Mouse (Mus musculus) kidney, postnatal 0 days (tissue): Measurements from ENCODE around the gene Cyren. TPM values are rescaled to one million over a fixed set of nuclear protein-coding genes. Genes with fewer than 3 reads are reported as not detected.

ENCODE experiments used
- ATAC-seq: fragments of 200-750 bp; cut with Nextera tagmentation; replicated peaks from 2 replicates; pipeline ENCODE4 v1.8.0; 2017; ENCODE audit warnings: low read depth, moderate number of reproducible peaks, moderate TSS enrichment, moderate library complexity; ENCODE audit not compliant: low FRiP score
- DNase-seq: peaks from one replicate; pipeline ENCODE4 v3.0.0-alpha.2; 2016; ENCODE audit warnings: low spot score
- H3K27ac ChIP-seq: fragments of 300-500 bp; sonication (generic); 2 replicates; pipeline ENCODE4 v1.5.1; 2014; ENCODE audit warnings: mild to moderate bottlenecking
- H3K27me3 ChIP-seq: fragments of 300-500 bp; sonication (generic); 2 replicates; pipeline ENCODE4 v1.6.1; 2014; ENCODE audit warnings: low read length, mixed read lengths; ENCODE audit not compliant: insufficient read depth
- H3K36me3 ChIP-seq: fragments of 300-500 bp; sonication (generic); 2 replicates; pipeline ENCODE4 v1.6.1; 2014; ENCODE audit warnings: low read length, mixed read lengths; ENCODE audit not compliant: insufficient read depth
- H3K4me1 ChIP-seq: fragments of 300-500 bp; sonication (generic); replicated peaks from 2 replicates; pipeline ENCODE4 v1.6.1; 2014; ENCODE audit warnings: antibody characterized with exemption, low read length, mixed read lengths; ENCODE audit not compliant: insufficient read depth
- H3K4me2 ChIP-seq: fragments of 300-500 bp; sonication (generic); 2 replicates; pipeline ENCODE4 v1.6.1; 2014; ENCODE audit warnings: mild to moderate bottlenecking, low read length, moderate library complexity, mixed read lengths
- H3K4me3 ChIP-seq: fragments of 300-500 bp; sonication (generic); replicated peaks from 2 replicates; pipeline ENCODE4 v1.5.1; 2014; ENCODE audit warnings: low read depth, low read length
- H3K9ac ChIP-seq: fragments of 300-500 bp; sonication (generic); 2 replicates; pipeline ENCODE4 v1.6.1; 2014; ENCODE audit warnings: low read depth, low read length
- H3K9me3 ChIP-seq: fragments of 300-500 bp; sonication (generic); replicated peaks from 2 replicates; pipeline ENCODE4 v1.6.1; 2016; ENCODE audit warnings: low read length, inconsistent platforms, mixed read lengths
- CTCF ChIP-seq: IDR thresholded peaks from 2 replicates; pipeline ENCODE4 v1.5.1; 2016; ENCODE audit warnings: antibody characterized with exemption, low read depth, mild to moderate bottlenecking, moderate library complexity
- WGBS: fragments of 180-500 bp; shearing (Covaris S2); extraction: QIAGEN DNeasy Blood & Tissue Kit; methylation state at CpG from one replicate; pipeline ENCODE4 v1.1.7; 2014; 5-methylcytosine and 5-hydroxymethylcytosine counted together
- polyA plus RNA-seq: library from polyadenylated mRNA; unstranded; fragments of >200 nt; fragmentation: Nextera tagmentation; extraction: Ambion mirVana; gene quantifications from 2 replicates; pipeline ENCODE4 v1.2.1, GENCODE M21; 2015

Gene Cyren
- polyA plus RNA-seq, 1 experiment from 2014 or later = 9.6 TPM

GRCm38 (mm10) chr6:34869225-34869915 lies 8.5 kb downstream of the Cyren start:
- DNase-seq (peak; percentile 61), ATAC-seq (no peak)
- no peaks in the 10 kb centered on the region for H3K27me3 ChIP-seq
- no peak for TF ChIP-seq CTCF
- 67% methylated on average over 13 of the region's 13 CpGs for WGBS
- H3K27ac ChIP-seq = peak overlapping the region; percentile 37; the same call in 1 of the 2 replicates
- peaks cover 5% of the 10 kb centered on the region for H3K4me1 ChIP-seq
- H3K4me3 ChIP-seq = no peak overlapping the region
- H3K9ac ChIP-seq = no peak overlapping the region
- no peaks in the 10 kb centered on the region for H3K36me3 ChIP-seq
- H3K4me2 ChIP-seq = no peak overlapping the region
- no peaks in the 10 kb centered on the region for H3K9me3 ChIP-seq

- no peak for TF ChIP-seq CTCF
- no peak overlapping the region for H3K9ac ChIP-seq
- H3K9me3 ChIP-seq = no peaks in the 10 kb centered on the region
- H3K4me3 ChIP-seq = no peak overlapping the region
- no peak for ATAC-seq
- H3K27ac ChIP-seq = peak overlapping the region; percentile 10; the same call in 1 of the 2 replicates
- no peak for DNase-seq
- no peaks in the 10 kb centered on the region for H3K36me3 ChIP-seq
- H3K27me3 ChIP-seq = no peaks in the 10 kb centered on the region
- peaks cover 7% of the 10 kb centered on the region for H3K4me1 ChIP-seq
- no peak overlapping the region for H3K4me2 ChIP-seq
- 73% methylated on average over 20 of the region's 20 CpGs for whole genome bisulfite sequencing
These were observed 9.2 kb downstream of the Cyren start for GRCm38 (mm10) chr6:34868507-34869217.

- ATAC-seq (no peak), DNase-seq (no peak)
- Histone ChIP-seq H3K36me3 (no peaks in the 10 kb centered on the region), H3K9me3 (no peaks in the 10 kb centered on the region), H3K9ac (no peak overlapping the region), H3K4me2 (no peak overlapping the region), H3K27me3 (no peaks in the 10 kb centered on the region), H3K27ac (no peak overlapping the region), H3K4me1 (peaks cover 11% of the 10 kb centered on the region), H3K4me3 (no peak overlapping the region)
- TF ChIP-seq CTCF = no peak
- 74% methylated on average over 9 of the region's 10 CpGs for WGBS
These were observed 9.9 kb downstream of the Cyren start for GRCm38 (mm10) chr6:34867995-34868350.

- no peak for DNase-seq
- TF ChIP-seq CTCF = no peak
- H3K9me3 ChIP-seq = no peaks in the 10 kb centered on the region
- no peak overlapping the region for H3K9ac ChIP-seq
- 73% methylated on average over 16 of the region's 16 CpGs for WGBS
- no peak overlapping the region for H3K4me3 ChIP-seq
- H3K27me3 ChIP-seq = no peaks in the 10 kb centered on the region
- H3K4me1 ChIP-seq = peaks cover 15% of the 10 kb centered on the region
- no peaks in the 10 kb centered on the region for H3K36me3 ChIP-seq
- no peak overlapping the region for H3K4me2 ChIP-seq
- no peak for ATAC-seq
- H3K27ac ChIP-seq = no peak overlapping the region
These were observed 10.4 kb downstream of the Cyren start for GRCm38 (mm10) chr6:34867301-34867994.

GRCm38 (mm10) chr6:34866786-34867185 lies 11.1 kb downstream of the Cyren start:
- H3K4me2 ChIP-seq = no peak overlapping the region
- no peaks in the 10 kb centered on the region for H3K27me3 ChIP-seq
- H3K4me1 ChIP-seq = peaks cover 15% of the 10 kb centered on the region
- H3K9ac ChIP-seq = no peak overlapping the region
- H3K36me3 ChIP-seq = no peaks in the 10 kb centered on the region
- no peak for TF ChIP-seq CTCF
- no peak for ATAC-seq
- no peaks in the 10 kb centered on the region for H3K9me3 ChIP-seq
- H3K4me3 ChIP-seq = no peak overlapping the region
- no peak for DNase-seq
- H3K27ac ChIP-seq = no peak overlapping the region
- WGBS = 71% methylated on average over 8 of the region's 8 CpGs
